Mouse (Mus musculus): ENCODE data around the gene Map2k5. TPM values are rescaled to one million over a fixed set of nuclear protein-coding genes. Genes with fewer than 3 reads are reported as not detected.

Gene Map2k5
- polyA plus RNA-seq, 1 experiment, result 24.2 TPM

GRCm38 (mm10) chr9:63246568-63247169 lies 131.0 kb downstream of the Map2k5 start:
- Histone ChIP-seq H3K4me3 (ENCODE audit: insufficient read depth, low read length) (no peak overlapping the region), H3K4me1 (ENCODE audit: control insufficient read depth, insufficient read depth, low read length) (no peaks in the 10 kb centered on the region), H3K27ac (ENCODE audit: insufficient read depth, low read length) (no peak overlapping the region)
- TF ChIP-seq POLR2A (IDR thresholded peaks at IDR 0.05; ENCODE audit: low read depth, low read length) (no peak), CTCF (IDR thresholded peaks at IDR 0.05; ENCODE audit: borderline replicate concordance, insufficient read depth, low read length) (no peak)

- TF ChIP-seq CTCF (IDR thresholded peaks at IDR 0.05; ENCODE audit: borderline replicate concordance, insufficient read depth, low read length) (no peak), POLR2A (IDR thresholded peaks at IDR 0.05; ENCODE audit: low read depth, low read length) (no peak)
- H3K27ac ChIP-seq (ENCODE audit: insufficient read depth, low read length), result no peak overlapping the region
- no peak overlapping the region for H3K4me3 ChIP-seq (ENCODE audit: insufficient read depth, low read length)
- H3K4me1 ChIP-seq (ENCODE audit: control insufficient read depth, insufficient read depth, low read length), result no peaks in the 10 kb centered on the region
Observed at GRCm38 (mm10) chr9:63241961-63242360, 135.7 kb downstream of the Map2k5 start.

- Histone ChIP-seq H3K27ac (ENCODE audit: insufficient read depth, low read length) (no peak overlapping the region), H3K4me1 (ENCODE audit: control insufficient read depth, insufficient read depth, low read length) (no peaks in the 10 kb centered on the region), H3K4me3 (ENCODE audit: insufficient read depth, low read length) (no peak overlapping the region)
- no peak for TF ChIP-seq POLR2A (IDR thresholded peaks at IDR 0.05; ENCODE audit: low read depth, low read length)
- no peak for TF ChIP-seq CTCF (IDR thresholded peaks at IDR 0.05; ENCODE audit: borderline replicate concordance, insufficient read depth, low read length)
Observed at GRCm38 (mm10) chr9:63241241-63241640, 136.5 kb downstream of the Map2k5 start.

GRCm38 (mm10) chr9:63234356-63234755 lies 143.3 kb downstream of the Map2k5 start:
- H3K27ac ChIP-seq (ENCODE audit: insufficient read depth, low read length), result no peak overlapping the region
- no peak overlapping the region for H3K4me3 ChIP-seq (ENCODE audit: insufficient read depth, low read length)
- H3K4me1 ChIP-seq (ENCODE audit: control insufficient read depth, insufficient read depth, low read length), result no peaks in the 10 kb centered on the region
- TF ChIP-seq CTCF (IDR thresholded peaks at IDR 0.05; ENCODE audit: borderline replicate concordance, insufficient read depth, low read length), result no peak
- TF ChIP-seq POLR2A (IDR thresholded peaks at IDR 0.05; ENCODE audit: low read depth, low read length), result no peak

GRCm38 (mm10) chr9:63230289-63230688 lies 147.4 kb downstream of the Map2k5 start:
- H3K27ac ChIP-seq (ENCODE audit: insufficient read depth, low read length), result no peak overlapping the region
- H3K4me3 ChIP-seq (ENCODE audit: insufficient read depth, low read length), result no peak overlapping the region
- H3K4me1 ChIP-seq (ENCODE audit: control insufficient read depth, insufficient read depth, low read length), result no peaks in the 10 kb centered on the region
- TF ChIP-seq CTCF (IDR thresholded peaks at IDR 0.05; ENCODE audit: borderline replicate concordance, insufficient read depth, low read length), result no peak
- no peak for TF ChIP-seq POLR2A (IDR thresholded peaks at IDR 0.05; ENCODE audit: low read depth, low read length)

- Histone ChIP-seq H3K4me3 (ENCODE audit: insufficient read depth, low read length) (no peak overlapping the region), H3K4me1 (ENCODE audit: control insufficient read depth, insufficient read depth, low read length) (no peaks in the 10 kb centered on the region), H3K27ac (ENCODE audit: insufficient read depth, low read length) (no peak overlapping the region)
- no peak for TF ChIP-seq POLR2A (IDR thresholded peaks at IDR 0.05; ENCODE audit: low read depth, low read length)
- TF ChIP-seq CTCF (IDR thresholded peaks at IDR 0.05; ENCODE audit: borderline replicate concordance, insufficient read depth, low read length), result no peak
Observed at GRCm38 (mm10) chr9:63229124-63229523, 148.6 kb downstream of the Map2k5 start.

GRCm38 (mm10) chr9:63222161-63222560 lies 155.5 kb downstream of the Map2k5 start:
- TF ChIP-seq POLR2A (IDR thresholded peaks at IDR 0.05; ENCODE audit: low read depth, low read length), result no peak
- TF ChIP-seq CTCF (IDR thresholded peaks at IDR 0.05; ENCODE audit: borderline replicate concordance, insufficient read depth, low read length), result no peak
- Histone ChIP-seq H3K27ac (ENCODE audit: insufficient read depth, low read length) (no peak overlapping the region), H3K4me1 (ENCODE audit: control insufficient read depth, insufficient read depth, low read length) (no peaks in the 10 kb centered on the region), H3K4me3 (ENCODE audit: insufficient read depth, low read length) (no peak overlapping the region)

- no peaks in the 10 kb centered on the region for H3K4me1 ChIP-seq (ENCODE audit: control insufficient read depth, insufficient read depth, low read length)
- no peak for TF ChIP-seq CTCF (IDR thresholded peaks at IDR 0.05; ENCODE audit: borderline replicate concordance, insufficient read depth, low read length)
- TF ChIP-seq POLR2A (IDR thresholded peaks at IDR 0.05; ENCODE audit: low read depth, low read length), result no peak
- no peak overlapping the region for H3K27ac ChIP-seq (ENCODE audit: insufficient read depth, low read length)
- H3K4me3 ChIP-seq (ENCODE audit: insufficient read depth, low read length), result no peak overlapping the region
Observed at GRCm38 (mm10) chr9:63219851-63220250, 157.9 kb downstream of the Map2k5 start.

GRCm38 (mm10) chr9:63215031-63215430 lies 162.7 kb downstream of the Map2k5 start:
- TF ChIP-seq CTCF (IDR thresholded peaks at IDR 0.05; ENCODE audit: borderline replicate concordance, insufficient read depth, low read length), result no peak
- TF ChIP-seq POLR2A (IDR thresholded peaks at IDR 0.05; ENCODE audit: low read depth, low read length), result no peak
- no peak overlapping the region for H3K4me3 ChIP-seq (ENCODE audit: insufficient read depth, low read length)
- H3K4me1 ChIP-seq (ENCODE audit: control insufficient read depth, insufficient read depth, low read length), result no peaks in the 10 kb centered on the region
- no peak overlapping the region for H3K27ac ChIP-seq (ENCODE audit: insufficient read depth, low read length)

- Histone ChIP-seq H3K27ac (ENCODE audit: insufficient read depth, low read length) (no peak overlapping the region), H3K4me3 (ENCODE audit: insufficient read depth, low read length) (no peak overlapping the region), H3K4me1 (ENCODE audit: control insufficient read depth, insufficient read depth, low read length) (no peaks in the 10 kb centered on the region)
- TF ChIP-seq POLR2A (IDR thresholded peaks at IDR 0.05; ENCODE audit: low read depth, low read length), result no peak
- TF ChIP-seq CTCF (IDR thresholded peaks at IDR 0.05; ENCODE audit: borderline replicate concordance, insufficient read depth, low read length), result no peak
Observed at GRCm38 (mm10) chr9:63206769-63207276, 170.9 kb downstream of the Map2k5 start.
